Mouse (Mus musculus) right cerebral cortex, postnatal 14 days (tissue): ENCODE measurements around the gene Zfp654.

Experiments used
- DNase-seq: peaks from one replicate; pipeline ENCODE4 v3.0.0; 2022

Gene Zfp654

DNA sequence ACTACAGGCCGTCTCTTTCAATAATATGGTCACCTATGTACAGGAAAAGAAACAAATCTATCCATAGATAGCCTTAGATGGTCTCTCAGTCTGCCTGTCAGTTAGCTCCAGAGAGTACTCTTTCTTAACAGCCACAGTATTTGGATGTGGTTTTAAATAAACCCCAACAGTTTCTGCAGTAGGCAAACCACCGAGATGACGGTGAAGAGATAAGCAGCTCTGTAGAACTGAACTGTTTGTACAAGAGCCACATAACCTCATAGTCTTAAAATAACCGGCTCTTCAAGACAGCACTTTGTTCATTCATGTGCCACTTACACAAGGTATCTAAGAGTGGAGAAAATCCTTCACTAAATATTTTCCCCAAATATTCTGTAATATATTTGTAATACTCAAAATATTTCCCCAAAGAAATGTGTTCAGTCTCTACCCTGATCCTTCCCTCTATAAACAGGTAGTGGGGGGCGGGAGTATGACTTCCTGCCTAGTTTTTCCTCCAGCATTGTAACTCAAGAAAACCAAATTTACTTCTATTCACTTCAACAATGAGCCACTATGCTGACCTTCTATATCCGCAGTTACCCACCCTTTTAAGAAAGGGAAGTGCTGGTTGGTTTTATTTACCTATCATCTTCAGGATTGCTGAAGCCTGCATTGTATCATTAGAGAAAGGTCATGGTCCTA is 92.7 kb downstream of the Zfp654 start:
- DNase-seq = no peak

DNA sequence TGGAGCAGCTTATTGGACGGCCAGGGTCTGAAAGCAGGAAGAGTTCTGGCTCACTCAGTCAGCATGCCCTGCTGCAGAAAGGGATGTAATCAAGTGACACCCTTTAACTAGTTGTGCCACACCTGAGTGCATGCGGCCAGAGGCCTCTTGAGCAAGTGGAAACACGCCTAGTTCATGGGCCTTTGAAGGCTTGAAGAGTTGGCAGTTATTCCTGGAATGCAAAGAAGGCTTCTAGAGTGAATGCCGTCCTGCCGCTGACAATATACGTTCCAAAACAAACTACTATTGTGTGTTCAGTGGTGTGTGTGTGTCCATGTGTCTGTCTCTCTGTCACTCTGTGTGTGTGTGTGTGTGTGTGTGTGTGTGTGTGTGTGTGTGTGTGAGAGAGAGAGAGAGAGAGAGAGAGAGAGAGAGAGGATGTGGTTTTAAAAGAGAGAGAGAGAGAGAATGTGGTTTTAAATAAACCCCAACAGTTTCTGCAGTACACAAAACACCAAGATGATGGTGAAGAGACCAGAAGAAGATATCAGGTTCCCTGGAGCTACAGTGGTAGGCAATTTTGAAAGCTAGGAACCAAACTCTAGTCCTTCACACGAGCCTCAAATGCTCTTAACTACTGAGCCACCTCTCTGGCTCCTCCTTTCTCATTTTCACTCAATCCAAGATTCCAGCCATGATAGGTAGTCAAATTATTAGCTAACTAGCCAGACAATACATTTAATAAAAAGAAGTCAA is 93.6 kb downstream of the Zfp654 start:
- DNase-seq = no peak

DNA sequence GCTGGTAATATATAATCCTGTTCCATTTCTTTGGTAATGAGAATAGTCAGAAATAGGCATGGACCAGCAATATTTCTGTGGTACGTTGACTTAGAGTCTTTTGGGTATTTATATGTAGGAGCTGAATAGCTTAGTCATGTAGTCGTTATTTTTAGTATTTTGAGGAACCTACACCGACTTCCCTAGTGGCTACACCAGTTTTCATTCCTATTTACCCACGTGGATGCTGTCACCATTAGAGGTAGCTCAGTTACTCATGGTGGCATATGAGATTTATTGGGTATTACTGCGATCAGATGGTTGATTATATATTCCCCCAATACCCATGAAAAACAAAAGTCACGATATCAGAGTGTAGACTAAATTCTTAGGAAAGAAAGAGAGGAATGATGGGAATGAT is 95.1 kb downstream of the Zfp654 start:
- DNase-seq = no peak

DNA sequence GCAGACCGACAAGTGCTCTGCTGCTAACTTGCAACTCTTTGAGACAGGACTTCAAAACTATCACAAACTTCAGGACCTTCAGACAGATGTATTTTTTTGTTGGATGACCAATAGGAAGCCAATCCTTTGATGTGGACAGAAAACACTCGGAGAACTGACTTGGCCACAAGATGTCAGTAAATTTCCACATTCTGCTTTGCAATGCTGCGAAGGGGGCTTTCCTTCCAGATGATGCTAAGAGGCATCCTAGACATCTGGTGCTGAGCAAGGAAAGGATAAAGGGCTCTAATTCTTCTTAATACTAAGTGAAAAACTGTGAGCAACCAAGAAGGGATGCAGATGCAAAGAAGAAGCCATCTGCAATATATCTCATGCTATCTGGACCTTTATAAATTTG is 96.7 kb downstream of the Zfp654 start:
- DNase-seq = no peak

DNA sequence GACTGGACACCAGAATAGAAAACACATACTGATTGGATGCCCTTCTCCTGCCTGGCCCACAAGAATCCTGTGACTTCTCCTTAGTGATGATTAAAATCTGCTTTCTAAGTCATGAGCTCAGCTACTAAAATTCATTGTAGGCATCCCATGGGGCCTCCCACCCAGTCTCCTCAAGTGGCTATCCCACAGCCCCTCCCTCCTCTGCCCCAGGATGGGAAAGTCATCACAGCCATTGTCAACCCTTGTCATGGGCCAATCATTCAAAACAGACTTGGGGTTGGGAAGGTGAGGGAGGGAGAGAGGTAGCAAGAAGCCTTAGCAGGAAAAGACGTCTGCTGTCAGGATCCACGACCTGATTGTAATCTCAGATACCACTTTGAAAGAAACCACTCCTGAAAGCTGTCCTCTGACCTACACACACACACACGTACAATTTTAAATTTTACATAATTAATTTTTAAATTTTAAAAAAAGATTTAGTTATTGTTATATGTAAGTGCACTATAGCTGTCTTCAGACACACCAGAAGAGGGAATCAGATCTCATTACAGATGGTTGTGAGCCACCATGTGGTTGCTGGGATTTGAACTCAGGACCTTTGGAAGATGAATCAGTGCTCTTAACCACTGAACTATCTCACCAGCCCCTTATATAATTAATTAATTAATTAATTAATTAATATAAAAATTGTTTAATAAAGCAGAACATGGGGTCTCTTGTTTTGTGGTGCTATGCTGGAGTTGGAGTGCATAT is 97.3 kb downstream of the Zfp654 start:
- no peak for DNase-seq

DNA sequence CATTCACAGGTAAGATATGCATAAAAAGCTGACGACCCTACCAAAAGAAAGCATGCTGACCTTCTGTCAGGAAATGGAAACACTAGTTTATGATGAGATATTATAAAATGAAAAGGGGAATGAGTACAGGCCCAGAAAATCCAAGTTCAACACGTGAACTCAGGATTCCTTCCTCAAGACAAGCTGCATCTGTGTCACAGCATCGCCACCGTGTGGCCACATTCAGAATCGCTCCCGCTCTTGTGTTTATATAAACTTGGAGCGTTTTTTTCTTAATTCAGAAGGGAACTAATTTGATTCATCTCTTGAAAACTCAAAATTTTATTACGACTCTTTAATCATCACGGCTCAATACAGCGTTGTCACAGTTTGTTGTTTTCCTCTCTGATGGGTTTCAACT is 103.2 kb downstream of the Zfp654 start:
- DNase-seq = peak; percentile 82

DNA sequence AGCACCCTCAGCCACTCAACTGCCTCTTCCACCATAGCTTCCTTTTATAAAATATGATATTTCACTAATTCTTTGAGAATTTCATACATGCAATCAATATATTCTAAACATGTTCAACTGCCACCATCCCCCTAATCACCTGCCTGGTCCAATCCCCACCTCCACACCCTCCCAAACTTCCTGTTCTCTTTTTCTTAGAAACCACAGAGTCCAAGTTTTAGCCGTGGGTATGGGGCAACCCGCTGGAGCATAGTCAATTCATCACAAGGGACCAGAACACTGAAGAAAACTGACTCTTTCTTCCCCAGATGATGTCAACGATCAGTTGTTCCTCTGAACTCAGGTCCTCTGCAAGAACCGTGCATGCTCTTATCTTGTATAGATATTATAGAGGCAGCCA is 106.4 kb downstream of the Zfp654 start:
- no peak for DNase-seq

DNA sequence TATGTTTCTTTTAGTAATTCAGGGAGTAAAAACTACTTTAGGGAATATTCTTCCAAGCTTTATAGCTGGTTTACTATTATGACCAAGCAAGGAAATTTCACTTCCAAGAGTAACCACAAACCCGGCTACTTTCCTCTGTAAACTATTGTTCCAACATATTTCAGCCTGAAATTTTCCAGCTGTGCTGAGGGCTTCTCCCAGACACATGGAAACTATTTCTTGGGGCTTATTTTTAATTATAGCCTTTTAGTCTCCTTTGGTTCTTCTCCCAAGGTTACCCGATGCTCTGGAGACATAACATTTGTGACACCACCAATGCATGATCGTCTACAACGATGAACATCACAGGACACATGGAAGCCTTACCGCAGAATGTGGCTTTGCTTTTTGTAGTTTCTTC is 114.2 kb downstream of the Zfp654 start:
- DNase-seq = no peak
